Mouse (Mus musculus) embryo, embryonic 11.5 days (tissue): ENCODE measurements around the gene Cpox.

ENCODE experiments used
- DNase-seq: peaks from one replicate; pipeline ENCODE4 v3.0.0-alpha.2; 2012; ENCODE audit warnings: low read depth, low spot score

The Cpox gene

GRCm38 (mm10) chr16:58700816-58701424 is 30.8 kb downstream of the Cpox start:
- DNase-seq = no peak

- DNase-seq = no peak
Observed at GRCm38 (mm10) chr16:58701779-58702178, 31.7 kb downstream of the Cpox start.

DNA sequence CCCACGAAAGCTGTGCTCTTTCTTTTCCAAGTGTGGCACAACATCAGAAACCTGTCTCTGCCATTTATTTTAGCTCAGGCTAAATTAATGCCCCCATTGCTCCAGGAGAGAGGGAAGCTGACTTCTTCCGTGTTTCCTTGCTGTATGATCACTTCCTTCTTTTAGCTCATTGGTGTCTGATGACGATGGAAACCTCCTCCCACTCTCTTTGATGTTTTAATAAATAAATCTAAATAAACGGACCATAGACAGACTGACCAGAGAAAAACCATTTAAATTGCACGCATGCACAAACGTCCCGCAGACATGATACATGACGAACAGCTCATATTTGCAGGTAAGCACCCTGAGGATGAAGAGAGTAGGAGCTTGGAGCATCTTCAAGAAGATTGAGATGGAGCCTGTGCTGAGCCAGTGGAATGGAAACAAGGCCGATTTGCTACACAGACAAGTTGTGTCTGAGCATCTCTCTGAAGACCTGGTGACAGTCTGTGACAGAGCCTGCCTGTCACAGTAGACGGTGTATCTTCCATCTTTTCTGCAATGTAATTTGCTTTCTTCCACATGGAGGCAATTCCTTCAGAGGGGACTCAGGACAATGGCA is 32.3 kb downstream of the Cpox start:
- no peak for DNase-seq

- no peak for DNase-seq
Observed at GRCm38 (mm10) chr16:58703382-58704124, 33.5 kb downstream of the Cpox start.

DNA sequence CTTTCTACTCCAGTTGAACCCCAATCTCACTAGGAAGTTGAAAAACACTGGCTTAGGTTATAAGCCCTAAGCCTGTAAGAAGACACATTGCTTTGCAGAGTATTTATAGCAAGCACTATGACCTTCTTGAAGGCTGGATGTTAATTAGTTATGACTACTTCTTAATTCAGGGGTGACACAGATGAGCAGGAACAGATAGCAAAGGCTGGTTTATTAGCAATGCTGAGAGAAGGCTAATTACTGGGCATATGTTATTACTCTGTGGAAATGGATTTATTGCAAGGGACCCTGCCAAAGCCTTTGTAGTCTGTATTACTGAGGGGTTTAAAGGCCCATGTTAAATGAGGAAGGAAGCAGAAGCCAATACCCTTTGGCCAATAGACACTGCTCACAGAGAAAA is 34.9 kb downstream of the Cpox start:
- no peak for DNase-seq

DNA sequence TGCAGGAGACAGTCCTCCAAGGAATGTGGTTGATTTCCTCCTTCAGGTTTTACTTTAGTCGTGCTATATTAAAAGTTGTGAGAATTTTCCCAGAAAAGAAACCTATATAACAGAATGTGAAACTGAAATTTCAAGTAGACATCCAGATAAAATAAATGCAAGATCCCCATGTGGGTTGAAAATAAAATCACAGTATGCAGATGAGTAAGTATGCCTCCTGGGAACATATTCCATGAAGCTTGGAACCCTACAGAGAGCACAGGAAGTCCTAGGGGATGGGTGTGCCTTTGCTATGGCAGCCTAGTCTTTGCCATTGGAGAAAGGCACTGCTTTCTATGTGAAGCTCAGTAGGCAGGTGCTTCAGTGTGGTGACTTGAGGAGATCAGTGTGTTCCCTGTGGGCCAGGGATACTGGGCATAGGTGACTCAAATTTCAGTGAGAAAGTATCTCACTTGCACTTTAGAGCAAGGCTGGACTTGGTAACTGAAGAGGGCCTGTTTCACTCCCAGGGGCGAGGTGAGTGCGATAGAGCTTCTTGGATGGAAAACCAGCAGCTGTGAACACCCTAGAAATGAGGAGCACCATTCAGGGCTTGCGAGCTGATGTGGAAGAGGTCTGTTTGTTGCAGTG is 37.3 kb downstream of the Cpox start:
- no peak for DNase-seq

- no peak for DNase-seq
Observed at GRCm38 (mm10) chr16:58708601-58709475, 38.7 kb downstream of the Cpox start.

GRCm38 (mm10) chr16:58709536-58709935 is 39.4 kb downstream of the Cpox start:
- DNase-seq = no peak

DNA sequence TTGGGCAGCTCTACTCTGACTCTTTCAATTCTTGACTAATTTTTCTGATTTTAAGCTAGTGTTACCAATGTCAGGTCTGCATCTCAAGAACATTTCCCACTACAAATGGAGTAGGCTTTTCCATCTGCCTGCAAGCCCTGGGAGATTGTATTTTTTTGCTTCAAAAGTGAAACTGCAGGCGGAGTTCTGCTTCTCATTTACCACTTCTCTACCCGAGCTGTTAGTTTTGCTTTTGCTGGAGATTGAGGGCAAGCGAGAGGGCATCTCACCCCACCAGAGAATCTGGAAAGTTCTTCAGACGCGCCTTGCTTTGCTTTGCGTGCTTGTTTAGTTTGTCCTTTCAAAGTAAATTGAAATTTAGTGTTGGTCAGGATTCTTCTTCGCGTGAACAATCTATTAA is 42.1 kb downstream of the Cpox start:
- DNase-seq = no peak

- no peak for DNase-seq
Observed at GRCm38 (mm10) chr16:58713128-58713527, 43.0 kb downstream of the Cpox start.

DNA sequence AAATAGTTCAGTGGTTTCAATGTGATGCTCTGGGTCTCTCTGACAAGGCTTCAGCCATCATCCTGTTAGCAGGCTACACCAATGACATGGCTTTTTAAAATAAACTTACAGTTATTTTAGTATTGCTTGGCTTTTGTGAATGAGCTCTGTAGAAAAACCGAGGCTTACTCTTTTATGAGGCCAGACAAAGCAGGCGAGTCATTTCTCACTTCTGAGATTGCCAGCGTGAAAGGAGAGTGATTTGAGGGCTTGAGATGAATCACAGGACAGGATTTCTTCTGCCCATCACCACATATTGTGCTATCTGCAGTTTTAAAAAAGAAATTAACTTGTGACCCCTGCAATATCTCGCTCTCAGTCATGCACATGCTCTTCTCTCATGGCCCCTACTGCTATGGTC is 44.9 kb downstream of the Cpox start:
- no peak for DNase-seq

DNA sequence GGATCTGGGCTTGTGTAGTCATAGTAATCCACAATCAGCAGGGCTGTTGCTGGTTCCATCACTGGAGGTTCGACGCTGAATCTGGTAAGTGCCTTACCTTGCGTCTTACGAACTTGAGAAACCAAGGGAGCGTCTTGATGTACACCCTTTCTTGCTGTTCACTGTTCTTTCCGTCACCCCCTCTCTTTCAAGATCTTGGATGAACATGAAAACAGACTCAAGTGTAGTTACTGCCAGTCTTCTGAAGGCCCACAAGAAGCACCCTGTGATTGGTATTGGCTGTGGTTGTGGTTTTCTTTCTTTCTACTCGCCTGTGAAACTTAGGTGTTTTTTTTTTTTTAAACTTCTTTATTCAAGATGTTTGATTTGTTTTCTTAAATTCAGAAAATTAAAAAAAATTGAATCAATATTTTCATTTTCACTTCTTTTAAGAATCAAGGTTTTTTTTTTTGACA is 48.6 kb downstream of the Cpox start, which contains the start of gene Gpr15:
Gpr15 (minus strand) TSS at position 405 of the 455 bp plus-strand sequence.
- DNase-seq = no peak

GRCm38 (mm10) chr16:58722292-58722691 is 52.2 kb downstream of the Cpox start:
- no peak for DNase-seq

GRCm38 (mm10) chr16:58726680-58727476 is 56.8 kb downstream of the Cpox start:
- DNase-seq = no peak

- DNase-seq = peak; percentile 93
Observed at GRCm38 (mm10) chr16:58727477-58728131, 57.5 kb downstream of the Cpox start, which contains the start of gene Cldnd1. Gene Cldnd1, plus strand, starts transcription at chr16:58727910.

- DNase-seq = no peak
Observed at GRCm38 (mm10) chr16:58728176-58728671, 58.1 kb downstream of the Cpox start.

DNA sequence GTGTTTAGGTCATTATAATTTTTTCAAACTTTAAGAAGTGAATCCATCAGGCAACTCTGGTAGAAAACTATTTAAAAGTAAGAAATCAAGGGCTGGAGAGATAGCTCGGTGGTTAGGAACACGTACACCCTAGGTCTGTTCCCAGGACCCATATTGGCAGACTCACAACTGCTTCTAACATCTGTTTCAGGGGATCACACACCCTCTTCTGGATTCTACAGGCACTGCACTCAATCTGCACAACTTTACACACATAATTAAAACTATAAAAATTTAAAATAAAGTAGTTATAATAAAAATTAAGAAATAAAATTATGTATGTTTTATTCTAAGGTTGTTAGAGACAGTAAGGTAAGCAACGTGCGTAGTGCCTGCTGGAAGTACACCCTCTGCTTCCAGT is 68.1 kb downstream of the Cpox start:
- DNase-seq = no peak

GRCm38 (mm10) chr16:58738800-58739199 is 68.7 kb downstream of the Cpox start:
- DNase-seq = no peak

GRCm38 (mm10) chr16:58740751-58741150 is 70.7 kb downstream of the Cpox start:
- no peak for DNase-seq

DNA sequence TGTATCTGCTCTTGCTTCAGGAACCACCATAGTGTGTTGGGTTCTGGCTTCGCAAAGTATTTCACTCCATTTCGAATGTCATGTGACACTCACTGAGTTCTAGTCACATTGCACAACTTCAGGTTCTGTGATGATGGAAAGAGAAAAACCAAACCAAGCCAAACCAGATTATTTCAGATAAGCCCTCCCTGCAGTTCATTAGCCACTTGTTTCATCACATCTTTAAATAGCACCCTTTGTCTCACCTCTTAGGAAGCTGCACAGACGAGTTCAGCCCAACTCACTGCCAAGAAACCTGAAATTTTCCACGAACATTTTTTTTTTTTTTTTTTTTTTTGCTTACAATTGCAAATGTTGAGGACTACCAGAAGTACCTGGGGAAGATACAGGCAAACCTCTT is 76.6 kb downstream of the Cpox start:
- no peak for DNase-seq
